Comparison of ENCODE assay signal across 8 mouse cellular contexts in genomic region chr17:32483200-32483599, GRCm38 (mm10). TPM values are rescaled to one million over a fixed set of nuclear protein-coding genes. Genes with fewer than 3 reads are reported as not detected.
DNase-seq lines count a peak whose midpoint lies in the region; ATAC-seq lines count a peak whose summit lies in the region.

No protein-coding gene starts in this region.

- 0 out of 2 replicates have a peak overlapping the region, but pooled peaks have one; percentile 12 for H3K27ac ChIP-seq in hindbrain, embryonic 15.5 days (replicated peaks)

- peak overlapping the region; percentile 34 for H3K4me3 ChIP-seq in hindbrain, embryonic 15.5 days

- H3K4me1 ChIP-seq in hindbrain, embryonic 15.5 days (replicated peaks) = peaks cover 4% of the 10 kb centered on the region

- DNase-seq in R1 (ENCODE audit: low read depth, low spot score) = peak; percentile 86
- peak; percentile 94 for DNase-seq in cerebellum, postnatal 14 days
- peak; percentile 45 to 60 for DNase-seq in frontal cortex, postnatal 36 days (ENCODE audit: low spot score in 2 of 2)
- DNase-seq in left cerebral cortex, adult 8-10 months (ENCODE audit: low spot score in 2 of 2) = peak; percentile 18 to 24
- peak; percentile 63 to 77 for DNase-seq in right cerebral cortex, postnatal 10 days (ENCODE audit: low spot score in 2 of 2)
- peak; percentile 77 to 86 for DNase-seq in urinary bladder, postnatal 36 days (ENCODE audit: low spot score in 2 of 2)

- H3K9ac ChIP-seq in hindbrain, embryonic 15.5 days = no peak overlapping the region

- no peaks in the 10 kb centered on the region for H3K36me3 ChIP-seq in hindbrain, embryonic 15.5 days

- no peaks in the 10 kb centered on the region for H3K27me3 ChIP-seq in hindbrain, embryonic 15.5 days

- peak; percentile 83 for ATAC-seq in hindbrain, embryonic 15.5 days (ENCODE audit: low FRiP score, low read depth)
- peak; percentile 74 for ATAC-seq in megakaryocyte, adult 5-6 weeks (ENCODE audit: poor library complexity, severe bottlenecking)

- H3K9me3 ChIP-seq in hindbrain, embryonic 15.5 days = no peaks in the 10 kb centered on the region

- WGBS in hindbrain, embryonic 15.5 days = 15% methylated on average over 18 of the region's 18 CpGs

- peak overlapping the region; percentile 61 for H3K4me2 ChIP-seq in hindbrain, embryonic 15.5 days

RNA-seq across cellular contexts. Expression of gene Cyp4f17, which starts 22.6 kb away (rescaled TPM):
- polyA plus RNA-seq in hindbrain, embryonic 15.5 days (2015; fragmentation: Nextera tagmentation; extraction: Ambion mirVana) = 10.9 and 12.3 TPM in 2 replicates
- 1 to 10 TPM; 3.9 to 6.4 (median 4.6) TPM for total RNA-seq in left cerebral cortex, adult 8-10 months (2022)
- total RNA-seq in megakaryocyte, adult 5-6 weeks (2015) = 0.36 and 0.38 TPM in 2 replicates
- 0.66 and 0.98 TPM in 2 replicates for total RNA-seq in megakaryocyte, adult 5-6 weeks (2017)

RNA-seq across cellular contexts. Expression of gene Cyp4f39, which starts 30.7 kb away (rescaled TPM):
- polyA plus RNA-seq in hindbrain, embryonic 15.5 days (2015; fragmentation: Nextera tagmentation; extraction: Ambion mirVana) = 0.92 and 1.3 TPM in 2 replicates
- not detected for total RNA-seq in left cerebral cortex, adult 8-10 months (2022)
- not detected in 2 replicates for total RNA-seq in megakaryocyte, adult 5-6 weeks (2015)
- not detected in 2 replicates for total RNA-seq in megakaryocyte, adult 5-6 weeks (2017)

RNA-seq across cellular contexts. Expression of gene Cyp4f16, which starts 53.2 kb away (rescaled TPM):
- polyA plus RNA-seq in hindbrain, embryonic 15.5 days (2015; fragmentation: Nextera tagmentation; extraction: Ambion mirVana) = 17.3 and 18.7 TPM in 2 replicates
- total RNA-seq in left cerebral cortex, adult 8-10 months (2022) = 1 to 10 TPM; 4.8 to 7.1 (median 6.4) TPM
- total RNA-seq in megakaryocyte, adult 5-6 weeks (2015) = 25.2 and 28.3 TPM in 2 replicates
- total RNA-seq in megakaryocyte, adult 5-6 weeks (2017) = 19.0 and 39.0 TPM in 2 replicates

RNA-seq across cellular contexts. Expression of gene Pglyrp2, which starts 59.2 kb away (rescaled TPM):
- not detected in 2 replicates for polyA plus RNA-seq in hindbrain, embryonic 15.5 days (2015; fragmentation: Nextera tagmentation; extraction: Ambion mirVana)
- total RNA-seq in left cerebral cortex, adult 8-10 months (2022) = not detected
- total RNA-seq in megakaryocyte, adult 5-6 weeks (2015) = 1.7 and 2.0 TPM in 2 replicates
- total RNA-seq in megakaryocyte, adult 5-6 weeks (2017) = 1.4 and 2.2 TPM in 2 replicates

Comparison
In these comparisons a context has a peak if more than half of its experiments do, and no peak if none do; other contexts are left out.
1. Peak in every context shown above with its lines: DNase-seq, ATAC-seq, H3K4me3 ChIP-seq and H3K27ac ChIP-seq.
2. DNase-seq: peak in every context shown above with its lines; median percentile 94 in cerebellum, postnatal 14 days; 86 in R1; 82 in urinary bladder, postnatal 36 days; 70 in right cerebral cortex, postnatal 10 days; 52 in frontal cortex, postnatal 36 days; 21 in left cerebral cortex, adult 8-10 months.